Mouse (Mus musculus): ENCODE measurements around the gene Gadl1. TPM values are rescaled to one million over a fixed set of nuclear protein-coding genes. Genes with fewer than 3 reads are reported as not detected.
"Not testable (repeated sequence)": the region's sequence is repeated elsewhere in the genome, so short reads cannot be mapped to it uniquely, and the experiment has no call there.

Gadl1 gene
- polyA plus RNA-seq, 1 experiment from 2014 or later: 0.60 TPM

- Histone ChIP-seq H3K4me2 (replicated peaks) (no peak overlapping the region), H3K9me3 (no peaks in the 10 kb centered on the region), H3K36me3 (no peaks in the 10 kb centered on the region), H3K27ac (no peak overlapping the region), H3K27me3 (0 out of 2 replicates have a peak, but pooled peaks cover 4% of the 10 kb centered on the region), H3K4me1 (peaks cover 15% of the 10 kb centered on the region), H3K9ac (no peak overlapping the region), H3K4me3 (no peak overlapping the region)
- no peak for ATAC-seq (ENCODE audit: low FRiP score, low read depth)
- WGBS: 73% methylated on average over 6 of the region's 6 CpGs
Measured at GRCm38 (mm10) chr9:116038275-116038674, 129.0 kb downstream of the Gadl1 start.

GRCm38 (mm10) chr9:116039981-116040380, 130.7 kb downstream of the Gadl1 start:
- ATAC-seq (ENCODE audit: low FRiP score, low read depth): no peak
- Histone ChIP-seq H3K27me3 (0 out of 2 replicates have a peak, but pooled peaks cover 3% of the 10 kb centered on the region), H3K9ac (no peak overlapping the region), H3K4me2 (replicated peaks) (no peak overlapping the region), H3K4me1 (peaks cover 15% of the 10 kb centered on the region), H3K36me3 (no peaks in the 10 kb centered on the region), H3K27ac (no peak overlapping the region), H3K9me3 (no peaks in the 10 kb centered on the region), H3K4me3 (no peak overlapping the region)
- 96% methylated on average over 4 of the region's 4 CpGs for WGBS

GRCm38 (mm10) chr9:116040852-116041251, 131.6 kb downstream of the Gadl1 start:
- H3K9me3 ChIP-seq; H3K27ac ChIP-seq; H3K9ac ChIP-seq; ATAC-seq (ENCODE audit: low FRiP score, low read depth); H3K4me2 ChIP-seq (replicated peaks); H3K27me3 ChIP-seq; H3K36me3 ChIP-seq; H3K4me3 ChIP-seq: not testable (repeated sequence)
- 95% methylated on average over 14 of the region's 14 CpGs for WGBS
- H3K4me1 ChIP-seq: peaks cover 15% of the 10 kb centered on the region

GRCm38 (mm10) chr9:116041369-116041768, 132.1 kb downstream of the Gadl1 start:
- H3K27me3 ChIP-seq: 0 out of 2 replicates have a peak, but pooled peaks cover 3% of the 10 kb centered on the region
- H3K4me1 ChIP-seq: peaks cover 15% of the 10 kb centered on the region
- H3K36me3 ChIP-seq: no peaks in the 10 kb centered on the region
- H3K27ac ChIP-seq: no peak overlapping the region
- no peak overlapping the region for H3K4me3 ChIP-seq
- 72% methylated on average over 4 of the region's 4 CpGs for WGBS
- ATAC-seq (ENCODE audit: low FRiP score, low read depth): no peak
- no peak overlapping the region for H3K9ac ChIP-seq
- H3K4me2 ChIP-seq (replicated peaks): no peak overlapping the region
- no peaks in the 10 kb centered on the region for H3K9me3 ChIP-seq

- H3K9ac ChIP-seq: no peak overlapping the region
- H3K4me2 ChIP-seq (replicated peaks): no peak overlapping the region
- 0 out of 2 replicates have a peak, but pooled peaks cover 3% of the 10 kb centered on the region for H3K27me3 ChIP-seq
- 10% methylated on average over 3 of the region's 3 CpGs for WGBS
- no peak overlapping the region for H3K4me3 ChIP-seq
- H3K27ac ChIP-seq: no peak overlapping the region
- H3K36me3 ChIP-seq: no peaks in the 10 kb centered on the region
- ATAC-seq (ENCODE audit: low FRiP score, low read depth): no peak
- H3K9me3 ChIP-seq: no peaks in the 10 kb centered on the region
- peaks cover 15% of the 10 kb centered on the region for H3K4me1 ChIP-seq
Measured at GRCm38 (mm10) chr9:116041787-116042186, 132.5 kb downstream of the Gadl1 start.

GRCm38 (mm10) chr9:116049985-116050384, 140.7 kb downstream of the Gadl1 start:
- Histone ChIP-seq H3K9me3 (no peaks in the 10 kb centered on the region), H3K9ac (no peak overlapping the region), H3K4me1 (no peaks in the 10 kb centered on the region), H3K36me3 (no peaks in the 10 kb centered on the region), H3K4me3 (no peak overlapping the region), H3K27ac (no peak overlapping the region), H3K4me2 (replicated peaks) (no peak overlapping the region), H3K27me3 (no peaks in the 10 kb centered on the region)
- 76% methylated on average over 1 of the region's 1 CpGs for WGBS
- no peak for ATAC-seq (ENCODE audit: low FRiP score, low read depth)

- no peak overlapping the region for H3K4me3 ChIP-seq
- ATAC-seq (ENCODE audit: low FRiP score, low read depth): no peak
- no peaks in the 10 kb centered on the region for H3K9me3 ChIP-seq
- H3K36me3 ChIP-seq: no peaks in the 10 kb centered on the region
- H3K9ac ChIP-seq: no peak overlapping the region
- no peaks in the 10 kb centered on the region for H3K4me1 ChIP-seq
- H3K4me2 ChIP-seq (replicated peaks): no peak overlapping the region
- WGBS: 55% methylated on average over 8 of the region's 8 CpGs
- H3K27ac ChIP-seq: no peak overlapping the region; the same call in 1 of the 2 replicates
- H3K27me3 ChIP-seq: no peaks in the 10 kb centered on the region
Measured at GRCm38 (mm10) chr9:116053976-116054375, 144.7 kb downstream of the Gadl1 start.

- no peaks in the 10 kb centered on the region for H3K9me3 ChIP-seq
- no peak overlapping the region for H3K4me3 ChIP-seq
- H3K4me2 ChIP-seq (replicated peaks): no peak overlapping the region
- H3K4me1 ChIP-seq: no peaks in the 10 kb centered on the region
- no peak overlapping the region for H3K27ac ChIP-seq
- H3K36me3 ChIP-seq: no peaks in the 10 kb centered on the region
- ATAC-seq (ENCODE audit: low FRiP score, low read depth): no peak
- H3K27me3 ChIP-seq: no peaks in the 10 kb centered on the region
- 94% methylated on average over 4 of the region's 4 CpGs for WGBS
- H3K9ac ChIP-seq: no peak overlapping the region
Measured at GRCm38 (mm10) chr9:116058475-116058874, 149.2 kb downstream of the Gadl1 start.

- 57% methylated on average over 4 of the region's 4 CpGs for WGBS
- ATAC-seq (ENCODE audit: low FRiP score, low read depth): no peak
- no peak overlapping the region for H3K9ac ChIP-seq
Measured at GRCm38 (mm10) chr9:116059156-116059555, 149.9 kb downstream of the Gadl1 start.

GRCm38 (mm10) chr9:116060691-116061090, 151.4 kb downstream of the Gadl1 start:
- 8% methylated on average over 4 of the region's 4 CpGs for WGBS
- Histone ChIP-seq H3K27ac (no peak overlapping the region), H3K36me3 (no peaks in the 10 kb centered on the region), H3K9me3 (no peaks in the 10 kb centered on the region), H3K4me2 (replicated peaks) (no peak overlapping the region), H3K4me3 (no peak overlapping the region), H3K9ac (no peak overlapping the region), H3K4me1 (0 out of 2 replicates have a peak, but pooled peaks cover 4% of the 10 kb centered on the region), H3K27me3 (no peaks in the 10 kb centered on the region)
- ATAC-seq (ENCODE audit: low FRiP score, low read depth): no peak

More at GRCm38 (mm10) chr9:116059156-116059555, 149.9 kb downstream of the Gadl1 start:
- H3K36me3 ChIP-seq: no peaks in the 10 kb centered on the region
- no peak overlapping the region for H3K4me3 ChIP-seq
- no peak overlapping the region for H3K4me2 ChIP-seq (replicated peaks)
- no peaks in the 10 kb centered on the region for H3K9me3 ChIP-seq
- H3K27ac ChIP-seq: no peak overlapping the region
- no peaks in the 10 kb centered on the region for H3K27me3 ChIP-seq
- H3K4me1 ChIP-seq: 0 out of 2 replicates have a peak, but pooled peaks cover 1% of the 10 kb centered on the region

GRCm38 (mm10) chr9:116064774-116065173, 155.5 kb downstream of the Gadl1 start:
- Histone ChIP-seq H3K4me1 (0 out of 2 replicates have a peak, but pooled peaks cover 4% of the 10 kb centered on the region), H3K27me3 (no peaks in the 10 kb centered on the region), H3K4me3 (no peak overlapping the region), H3K4me2 (replicated peaks) (no peak overlapping the region), H3K27ac (no peak overlapping the region), H3K9me3 (no peaks in the 10 kb centered on the region), H3K9ac (no peak overlapping the region), H3K36me3 (no peaks in the 10 kb centered on the region)
- no peak for ATAC-seq (ENCODE audit: low FRiP score, low read depth)
- 87% methylated on average over 17 of the region's 17 CpGs for WGBS

- H3K27me3 ChIP-seq; H3K9me3 ChIP-seq; ATAC-seq (ENCODE audit: low FRiP score, low read depth); H3K4me2 ChIP-seq (replicated peaks); H3K4me3 ChIP-seq; H3K36me3 ChIP-seq; H3K9ac ChIP-seq; H3K27ac ChIP-seq: not testable (repeated sequence)
- WGBS: 83% methylated on average over 1 of the region's 1 CpGs
- peaks cover 12% of the 10 kb centered on the region for H3K4me1 ChIP-seq
Measured at GRCm38 (mm10) chr9:116071561-116071960, 162.3 kb downstream of the Gadl1 start.

GRCm38 (mm10) chr9:116076163-116076562, 166.9 kb downstream of the Gadl1 start:
- 82% methylated on average over 4 of the region's 4 CpGs for WGBS
- Histone ChIP-seq H3K4me3 (no peak overlapping the region), H3K36me3 (no peaks in the 10 kb centered on the region), H3K4me1 (peaks cover 6% of the 10 kb centered on the region), H3K27ac (no peak overlapping the region), H3K9ac (no peak overlapping the region), H3K4me2 (replicated peaks) (no peak overlapping the region), H3K27me3 (no peaks in the 10 kb centered on the region), H3K9me3 (no peaks in the 10 kb centered on the region)
- ATAC-seq (ENCODE audit: low FRiP score, low read depth): no peak

All from limb, embryonic 13.5 days (tissue).